Mouse (Mus musculus) midbrain, postnatal 0 days (tissue): ENCODE measurements at regions not wholly inside any gene's neighbourhood (a gene's known extent, or its start where the extent isn't known, plus 50 kb on each side); places are given as distances from the start of the nearest gene placed in this dataset.
A peak's percentile ranks its signal among the peaks of the same experiment; 100 is the strongest.

Source experiments
- ATAC-seq: fragments of 200-750 bp; cut with Nextera tagmentation; 2 replicates; pipeline ENCODE4 v1.8.0; 2017; ENCODE audit warnings: moderate number of reproducible peaks, mild to moderate bottlenecking, moderate TSS enrichment, moderate library complexity; ENCODE audit not compliant: low FRiP score
- DNase-seq: peaks from one replicate; pipeline ENCODE4 v3.0.0-alpha.2; 2015; ENCODE audit warnings: low spot score
- H3K27ac ChIP-seq: fragments of 300-500 bp; sonication (generic); 2 replicates; pipeline ENCODE4 v1.5.1; 2014; ENCODE audit warnings: low read depth, mild to moderate bottlenecking, low read length, mixed read lengths
- H3K27me3 ChIP-seq: fragments of 300-500 bp; sonication (generic); 2 replicates; pipeline ENCODE4 v1.6.1; 2014; ENCODE audit warnings: low read length, control low read depth, mixed read lengths; ENCODE audit not compliant: insufficient read depth
- H3K36me3 ChIP-seq: fragments of 300-500 bp; sonication (generic); 2 replicates; pipeline ENCODE4 v1.6.1; 2014; ENCODE audit warnings: low read length, control low read depth, mixed read lengths; ENCODE audit not compliant: insufficient read depth
- H3K4me1 ChIP-seq: fragments of 300-500 bp; sonication (generic); 2 replicates; pipeline ENCODE4 v1.6.1; 2014; ENCODE audit warnings: mild to moderate bottlenecking, control low read depth, antibody characterized with exemption, low read length, mixed read lengths; ENCODE audit not compliant: insufficient read depth
- H3K4me2 ChIP-seq: fragments of 300-500 bp; sonication (generic); 2 replicates; pipeline ENCODE4 v1.6.1; 2014; ENCODE audit warnings: low read depth, mild to moderate bottlenecking, low read length, mixed read lengths; ENCODE audit not compliant: poor library complexity, severe bottlenecking
- H3K4me3 ChIP-seq: fragments of 300-500 bp; sonication (generic); 2 replicates; pipeline ENCODE4 v1.5.1; 2014; ENCODE audit warnings: low read depth, mild to moderate bottlenecking, low read length, moderate library complexity
- H3K9ac ChIP-seq: fragments of 300-500 bp; sonication (generic); replicated peaks from 2 replicates; pipeline ENCODE4 v1.6.1; 2014; ENCODE audit warnings: mild to moderate bottlenecking, low read length, moderate library complexity, mixed read lengths; ENCODE audit not compliant: poor library complexity, severe bottlenecking
- H3K9me3 ChIP-seq: fragments of 300-500 bp; sonication (generic); 2 replicates; pipeline ENCODE4 v1.6.1; 2016; ENCODE audit warnings: low read length, control low read depth
- CTCF ChIP-seq: IDR thresholded peaks from 2 replicates; pipeline ENCODE4 v1.5.1; 2016; ENCODE audit warnings: antibody characterized with exemption, mild to moderate bottlenecking
- WGBS: fragments of 180-500 bp; shearing (Covaris S2); extraction: QIAGEN DNeasy Blood & Tissue Kit; methylation state at CpG from one replicate; pipeline ENCODE4 v1.1.7; 2014; 5-methylcytosine and 5-hydroxymethylcytosine counted together

DNA sequence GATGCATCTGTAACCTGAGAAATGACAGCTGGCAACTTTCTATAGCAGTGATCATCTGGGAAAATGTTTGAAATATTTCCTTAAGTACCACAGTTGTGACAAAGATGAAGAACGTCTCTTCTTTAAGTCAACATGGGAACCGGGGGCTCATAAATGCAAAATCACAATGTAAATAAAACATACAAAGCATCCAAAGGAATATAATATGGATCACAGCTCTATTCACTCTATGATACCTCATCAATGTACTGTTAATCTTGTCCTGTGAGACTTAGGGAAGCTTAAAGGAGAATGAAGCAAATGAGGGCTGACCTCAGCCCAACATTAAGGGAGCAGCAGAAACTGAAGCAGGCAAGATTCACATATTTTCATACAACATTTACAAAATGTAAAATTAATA, 96.3 kb upstream of the Mdga2 start:
- no peak overlapping the region for H3K9ac ChIP-seq
- DNase-seq (no peak), ATAC-seq (no peak)
- H3K27ac ChIP-seq, result no peak overlapping the region
- no peaks in the 10 kb centered on the region for H3K9me3 ChIP-seq
- H3K27me3 ChIP-seq, result no peaks in the 10 kb centered on the region
- WGBS, result 79% methylated on average over 2 of the region's 2 CpGs
- H3K4me1 ChIP-seq, result no peaks in the 10 kb centered on the region
- no peak overlapping the region for H3K4me3 ChIP-seq
- no peak for TF ChIP-seq CTCF
- H3K4me2 ChIP-seq, result no peak overlapping the region
- H3K36me3 ChIP-seq, result no peaks in the 10 kb centered on the region

DNA sequence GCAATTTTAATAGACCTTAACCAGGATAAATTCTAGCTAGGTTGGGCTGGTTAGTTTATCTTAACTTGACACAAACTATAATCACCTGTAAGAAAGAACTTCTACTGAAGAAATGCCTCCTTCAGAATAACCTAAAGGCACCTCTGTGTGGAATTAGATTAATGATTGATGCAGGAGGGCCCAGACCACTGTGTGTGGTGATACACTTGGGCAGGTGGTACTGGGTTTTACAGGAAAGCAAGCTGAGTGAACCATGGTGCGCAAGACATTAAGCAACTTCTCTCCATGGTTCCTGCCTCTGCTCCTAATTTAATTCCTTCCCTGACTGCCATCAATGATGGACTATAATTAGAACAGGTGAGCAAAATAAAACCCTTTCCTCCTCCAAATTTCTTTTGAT, 77.9 kb upstream of the Mdga2 start:
- no peak overlapping the region for H3K9ac ChIP-seq
- H3K9me3 ChIP-seq, result no peaks in the 10 kb centered on the region
- DNase-seq (no peak), ATAC-seq (no peak)
- TF ChIP-seq CTCF, result no peak
- H3K4me2 ChIP-seq, result no peak overlapping the region
- H3K4me1 ChIP-seq, result no peaks in the 10 kb centered on the region
- no peaks in the 10 kb centered on the region for H3K27me3 ChIP-seq
- H3K36me3 ChIP-seq, result no peaks in the 10 kb centered on the region
- no peak overlapping the region for H3K4me3 ChIP-seq
- 91% methylated on average over 1 of the region's 1 CpGs for WGBS
- no peak overlapping the region for H3K27ac ChIP-seq

DNA sequence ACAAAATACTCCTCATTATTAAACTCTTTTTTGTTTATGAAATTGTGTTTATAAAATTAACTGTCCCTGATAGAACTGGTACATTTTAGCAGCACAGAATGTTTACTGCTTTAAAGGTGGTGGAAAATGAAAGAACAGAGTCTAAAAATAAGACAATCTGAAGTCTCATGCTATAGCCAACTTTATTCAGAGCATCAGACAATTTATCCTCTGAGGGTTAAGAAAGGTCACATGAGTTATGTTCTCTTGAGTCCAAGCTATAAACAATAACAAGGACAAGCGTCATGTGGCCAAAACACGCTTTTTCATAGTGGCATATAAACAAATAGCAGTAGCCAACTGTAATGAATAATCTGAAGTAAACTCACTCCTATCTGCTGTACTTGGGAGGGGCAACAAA, 67.7 kb upstream of the Mdga2 start:
- DNase-seq (no peak), ATAC-seq (no peak)
- Histone ChIP-seq H3K27ac (no peak overlapping the region), H3K27me3 (no peaks in the 10 kb centered on the region), H3K4me1 (no peaks in the 10 kb centered on the region), H3K9me3 (no peaks in the 10 kb centered on the region), H3K4me3 (no peak overlapping the region), H3K9ac (no peak overlapping the region), H3K4me2 (no peak overlapping the region), H3K36me3 (no peaks in the 10 kb centered on the region)
- 93% methylated on average over 2 of the region's 2 CpGs for WGBS
- no peak for TF ChIP-seq CTCF

DNA sequence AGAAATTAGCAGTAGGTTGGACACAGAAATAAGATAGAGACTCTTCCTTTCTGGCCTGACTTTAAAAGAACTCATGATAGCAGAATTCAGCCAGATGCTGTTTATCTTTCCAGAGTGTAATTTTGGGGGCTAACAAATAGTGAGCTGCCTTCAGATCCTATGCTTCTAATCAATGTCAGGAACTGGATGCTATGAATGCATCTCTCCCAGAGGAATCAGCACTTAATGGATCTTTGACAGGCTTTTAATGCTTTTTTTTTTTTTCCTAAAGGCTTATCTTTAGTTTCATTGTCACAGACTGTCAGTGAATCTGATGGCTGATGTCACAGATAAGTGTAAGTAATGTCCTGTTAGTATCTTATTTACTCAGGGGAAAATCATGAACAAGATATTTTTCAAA, 50.5 kb upstream of the Mdga2 start:
- Histone ChIP-seq H3K27ac (no peak overlapping the region), H3K9me3 (no peaks in the 10 kb centered on the region)
- DNase-seq, result no peak

DNA sequence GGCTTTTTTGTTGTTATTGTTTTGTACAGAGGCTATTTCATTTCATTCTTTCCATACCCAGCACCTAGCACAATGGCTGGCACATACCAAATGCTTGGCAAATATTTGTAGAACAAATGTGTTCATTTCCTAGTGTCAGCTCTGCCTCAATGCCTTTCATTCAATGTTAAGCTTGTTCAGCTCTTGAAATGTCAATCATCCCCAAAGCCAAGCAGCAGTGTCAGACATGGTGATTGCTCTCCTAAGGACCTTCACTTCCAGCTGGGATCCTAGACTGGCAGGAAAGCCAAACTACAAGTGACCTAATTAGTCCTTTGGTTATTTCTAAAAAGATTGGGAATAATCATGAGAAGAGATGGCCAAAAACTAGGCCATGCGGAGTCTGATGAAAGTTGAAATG, 50.0 kb upstream of the Mdga2 start:
- DNase-seq (peak; percentile 7), ATAC-seq (no peak)
- no peak for TF ChIP-seq CTCF
- H3K27ac ChIP-seq, result no peak overlapping the region
- no peaks in the 10 kb centered on the region for H3K4me1 ChIP-seq
- H3K36me3 ChIP-seq, result no peaks in the 10 kb centered on the region
- no peak overlapping the region for H3K4me3 ChIP-seq
- WGBS, result 75% methylated on average over 1 of the region's 1 CpGs
- H3K9ac ChIP-seq, result no peak overlapping the region
- H3K9me3 ChIP-seq, result no peaks in the 10 kb centered on the region
- no peak overlapping the region for H3K4me2 ChIP-seq
- no peaks in the 10 kb centered on the region for H3K27me3 ChIP-seq

More for the DNA sequence above, 50.5 kb upstream of the Mdga2 start:
- ATAC-seq, result no peak
- H3K4me2 ChIP-seq, result no peak overlapping the region
- H3K4me3 ChIP-seq, result no peak overlapping the region
- no peaks in the 10 kb centered on the region for H3K27me3 ChIP-seq
- H3K36me3 ChIP-seq, result no peaks in the 10 kb centered on the region
- no peak for TF ChIP-seq CTCF
- no peak overlapping the region for H3K9ac ChIP-seq
- H3K4me1 ChIP-seq, result no peaks in the 10 kb centered on the region
